Mouse (Mus musculus) lung, postnatal 0 days (tissue): ENCODE data around the gene Zfp326. TPM values are rescaled to one million over a fixed set of nuclear protein-coding genes. Genes with fewer than 3 reads are reported as not detected.
"Not testable (repeated sequence)": the region's sequence is repeated elsewhere in the genome, so short reads cannot be mapped to it uniquely, and the experiment has no call there.

ENCODE experiments used
- ATAC-seq: fragments of 200-750 bp; cut with Nextera tagmentation; 2 replicates; pipeline ENCODE4 v1.8.0; 2017; ENCODE audit warnings: moderate library complexity
- DNase-seq: peaks from one replicate; pipeline ENCODE4 v3.0.0-alpha.2; 2016; ENCODE audit warnings: low spot score
- H3K27ac ChIP-seq: fragments of 300-500 bp; sonication (generic); 2 replicates; pipeline ENCODE4 v1.5.1; 2014; ENCODE audit warnings: antibody characterized with exemption, mild to moderate bottlenecking, low read length, mixed read lengths
- H3K27me3 ChIP-seq: fragments of 300-500 bp; sonication (generic); replicated peaks from 2 replicates; pipeline ENCODE4 v1.6.1; 2014; ENCODE audit warnings: low read length, mixed read lengths; ENCODE audit not compliant: insufficient read depth
- H3K36me3 ChIP-seq: fragments of 300-500 bp; sonication (generic); 2 replicates; pipeline ENCODE4 v1.6.1; 2014; ENCODE audit warnings: low read length, mixed read lengths; ENCODE audit not compliant: insufficient read depth
- H3K4me1 ChIP-seq: fragments of 300-500 bp; sonication (generic); 2 replicates; pipeline ENCODE4 v1.6.1; 2014; ENCODE audit warnings: antibody characterized with exemption, low read depth, low read length, mixed read lengths; ENCODE audit not compliant: insufficient read depth
- H3K4me2 ChIP-seq: fragments of 300-500 bp; sonication (generic); replicated peaks from 2 replicates; pipeline ENCODE4 v1.6.1; 2014; ENCODE audit warnings: low read depth, mild to moderate bottlenecking, low read length, moderate library complexity, mixed read lengths
- H3K4me3 ChIP-seq: fragments of 300-500 bp; sonication (generic); 2 replicates; pipeline ENCODE4 v1.5.1; 2014; ENCODE audit warnings: low read depth, low read length
- H3K9ac ChIP-seq: fragments of 300-500 bp; sonication (generic); replicated peaks from 2 replicates; pipeline ENCODE4 v1.6.1; 2014; ENCODE audit warnings: low read depth, mild to moderate bottlenecking
- H3K9me3 ChIP-seq: fragments of 300-500 bp; sonication (generic); 2 replicates; pipeline ENCODE4 v1.6.1; 2016; ENCODE audit warnings: low read length, mixed read lengths
- CTCF ChIP-seq: IDR thresholded peaks from 2 replicates; pipeline ENCODE4 v1.5.1; 2016; ENCODE audit warnings: antibody characterized with exemption, mild to moderate bottlenecking
- EP300 ChIP-seq: IDR thresholded peaks from 2 replicates; pipeline ENCODE4 v1.6.1; 2016; ENCODE audit warnings: antibody characterized with exemption, mild to moderate bottlenecking, control low read depth
- WGBS: fragments of 180-500 bp; shearing (Covaris S2); extraction: QIAGEN DNeasy Blood & Tissue Kit; methylation state at CpG from one replicate; pipeline ENCODE4 v1.1.7; 2014; 5-methylcytosine and 5-hydroxymethylcytosine counted together
- polyA plus RNA-seq: library from polyadenylated mRNA; unstranded; fragments of >200 nt; fragmentation: Nextera tagmentation; extraction: Ambion mirVana; gene quantifications from 2 replicates; pipeline ENCODE4 v1.2.1, GENCODE M21; 2015

Gene Zfp326
- polyA plus RNA-seq, 1 experiment from 2014 or later, result 28.5 TPM

- no peak overlapping the region for H3K9ac ChIP-seq
- H3K4me3 ChIP-seq, result no peak overlapping the region
- ATAC-seq (no peak), DNase-seq (no peak)
- WGBS, result 88% methylated on average over 5 of the region's 5 CpGs
- no peak overlapping the region for H3K27ac ChIP-seq
- H3K4me1 ChIP-seq, result no peaks in the 10 kb centered on the region
- no peaks in the 10 kb centered on the region for H3K36me3 ChIP-seq
- no peak overlapping the region for H3K4me2 ChIP-seq
- H3K27me3 ChIP-seq, result no peaks in the 10 kb centered on the region
- H3K9me3 ChIP-seq, result no peaks in the 10 kb centered on the region
- TF ChIP-seq CTCF (no peak), EP300 (no peak)
Measured at GRCm38 (mm10) chr5:105861616-105862015, 14.7 kb upstream of the Zfp326 start.

- not testable (repeated sequence) for H3K27me3 ChIP-seq, ATAC-seq, H3K4me2 ChIP-seq, H3K27ac ChIP-seq, H3K4me3 ChIP-seq, H3K36me3 ChIP-seq, H3K9me3 ChIP-seq, H3K4me1 ChIP-seq, DNase-seq, H3K9ac ChIP-seq
- WGBS, result 53% methylated on average over 5 of the region's 5 CpGs
Measured at GRCm38 (mm10) chr5:105865110-105865628, 11.2 kb upstream of the Zfp326 start.

- H3K27ac ChIP-seq, result no peak overlapping the region
- peaks cover 4% of the 10 kb centered on the region; the same call in 1 of the 2 replicates for H3K4me1 ChIP-seq
- peak overlapping the region; percentile 25; the same call in 1 of the 2 replicates for H3K4me2 ChIP-seq
- WGBS, result 18% methylated on average over 4 of the region's 4 CpGs
- H3K27me3 ChIP-seq, result no peaks in the 10 kb centered on the region
- TF ChIP-seq EP300 (no peak), CTCF (no peak)
- no peak overlapping the region for H3K4me3 ChIP-seq
- ATAC-seq, result no peak
- DNase-seq, result peak; percentile 30
- no peaks in the 10 kb centered on the region for H3K36me3 ChIP-seq
- H3K9ac ChIP-seq, result 0 out of 2 replicates have a peak overlapping the region, but pooled peaks have one; percentile 3
- H3K9me3 ChIP-seq, result no peaks in the 10 kb centered on the region
Measured at GRCm38 (mm10) chr5:105867427-105867826, 8.9 kb upstream of the Zfp326 start.

GRCm38 (mm10) chr5:105867841-105868447 is 8.4 kb upstream of the Zfp326 start:
- H3K4me3 ChIP-seq, result no peak overlapping the region
- peak overlapping the region; percentile 25; the same call in 1 of the 2 replicates for H3K4me2 ChIP-seq
- 46% methylated on average over 16 of the region's 16 CpGs for WGBS
- DNase-seq (peak; percentile 79), ATAC-seq (peak; percentile 76)
- TF ChIP-seq CTCF, result no peak; the same call in 1 of the 2 replicates
- no peak for TF ChIP-seq EP300
- no peaks in the 10 kb centered on the region for H3K9me3 ChIP-seq
- no peak overlapping the region for H3K27ac ChIP-seq
- H3K9ac ChIP-seq, result 0 out of 2 replicates have a peak overlapping the region, but pooled peaks have one; percentile 3
- H3K27me3 ChIP-seq, result no peaks in the 10 kb centered on the region
- peaks cover 4% of the 10 kb centered on the region; the same call in 1 of the 2 replicates for H3K4me1 ChIP-seq
- H3K36me3 ChIP-seq, result no peaks in the 10 kb centered on the region

- no peak overlapping the region for H3K9ac ChIP-seq
- H3K36me3 ChIP-seq, result no peaks in the 10 kb centered on the region
- H3K4me2 ChIP-seq, result no peak overlapping the region
- no peak overlapping the region for H3K27ac ChIP-seq
- ATAC-seq (peak; percentile 72), DNase-seq (peak; percentile 90)
- no peaks in the 10 kb centered on the region for H3K27me3 ChIP-seq
- WGBS, result 22% methylated on average over 3 of the region's 3 CpGs
- peaks cover 4% of the 10 kb centered on the region; the same call in 1 of the 2 replicates for H3K4me1 ChIP-seq
- TF ChIP-seq CTCF (peak; percentile 98), EP300 (peak; percentile 38; the same call in 1 of the 2 replicates)
- H3K4me3 ChIP-seq, result no peak overlapping the region
- no peaks in the 10 kb centered on the region for H3K9me3 ChIP-seq
Measured at GRCm38 (mm10) chr5:105868593-105868992, 7.8 kb upstream of the Zfp326 start.

- Histone ChIP-seq H3K9me3 (no peaks in the 10 kb centered on the region), H3K9ac (no peak overlapping the region), H3K27ac (no peak overlapping the region), H3K4me3 (no peak overlapping the region), H3K4me1 (peaks cover 4% of the 10 kb centered on the region; the same call in 1 of the 2 replicates), H3K27me3 (no peaks in the 10 kb centered on the region), H3K4me2 (no peak overlapping the region), H3K36me3 (no peaks in the 10 kb centered on the region)
- WGBS, result 79% methylated on average over 7 of the region's 7 CpGs
- ATAC-seq, result no peak
- no peak for TF ChIP-seq CTCF
- TF ChIP-seq EP300, result no peak
- no peak for DNase-seq
Measured at GRCm38 (mm10) chr5:105869739-105870138, 6.6 kb upstream of the Zfp326 start.
